Mouse (Mus musculus) intestine, postnatal 0 days (tissue): ENCODE measurements around the gene Olfr1394. TPM values are rescaled to one million over a fixed set of nuclear protein-coding genes. Genes with fewer than 3 reads are reported as not detected.

Experiments used
- ATAC-seq: fragments of 200-750 bp; cut with Nextera tagmentation; 2 replicates; pipeline ENCODE4 v1.8.0; 2017; ENCODE audit warnings: mild to moderate bottlenecking, moderate TSS enrichment, moderate library complexity
- H3K27ac ChIP-seq: fragments of 300-500 bp; sonication (generic); 2 replicates; pipeline ENCODE4 v1.5.1; 2014; ENCODE audit warnings: mild to moderate bottlenecking, low read depth, low read length, moderate library complexity
- H3K27me3 ChIP-seq: fragments of 300-500 bp; sonication (generic); replicated peaks from 2 replicates; pipeline ENCODE4 v1.6.1; 2014; ENCODE audit warnings: low read length, mixed read lengths; ENCODE audit not compliant: control insufficient read depth, insufficient read depth
- H3K36me3 ChIP-seq: fragments of 300-500 bp; sonication (generic); 2 replicates; pipeline ENCODE4 v1.6.1; 2014; ENCODE audit warnings: mild to moderate bottlenecking, moderate library complexity; ENCODE audit not compliant: control insufficient read depth, insufficient read depth
- H3K4me1 ChIP-seq: fragments of 300-500 bp; sonication (generic); replicated peaks from 2 replicates; pipeline ENCODE4 v1.6.1; 2014; ENCODE audit warnings: antibody characterized with exemption, low read length, mixed read lengths; ENCODE audit not compliant: control insufficient read depth, insufficient read depth
- H3K4me2 ChIP-seq: fragments of 300-500 bp; sonication (generic); replicated peaks from 2 replicates; pipeline ENCODE4 v1.6.1; 2014; ENCODE audit warnings: low read depth, mild to moderate bottlenecking, moderate library complexity
- H3K4me3 ChIP-seq: fragments of 300-500 bp; sonication (generic); 2 replicates; pipeline ENCODE4 v1.5.1; 2014; ENCODE audit warnings: low read depth, low read length
- H3K9ac ChIP-seq: fragments of 300-500 bp; sonication (generic); 2 replicates; pipeline ENCODE4 v1.6.1; 2014; ENCODE audit warnings: mild to moderate bottlenecking, low read depth, low read length
- H3K9me3 ChIP-seq: fragments of 300-500 bp; sonication (generic); 2 replicates; pipeline ENCODE4 v1.6.1; 2016; ENCODE audit warnings: mixed run types; ENCODE audit not compliant: control insufficient read depth
- CTCF ChIP-seq: sonication (generic); IDR thresholded peaks from 2 replicates; pipeline ENCODE4 v1.5.1; 2016; ENCODE audit warnings: low read depth, mild to moderate bottlenecking, control low read depth, antibody characterized with exemption, moderate library complexity
- WGBS: fragments of 180-500 bp; shearing (Covaris S2); extraction: QIAGEN DNeasy Blood & Tissue Kit; methylation state at CpG from one replicate; pipeline ENCODE4 v1.1.7; 2014; 5-methylcytosine and 5-hydroxymethylcytosine counted together
- polyA plus RNA-seq: library from polyadenylated mRNA; unstranded; fragments of >200 nt; fragmentation: Nextera tagmentation; extraction: Ambion mirVana; gene quantifications from 2 replicates; pipeline ENCODE4 v1.2.1, GENCODE M21; 2015

Gene Olfr1394
- polyA plus RNA-seq, 1 experiment from 2014 or later: not detected

GRCm38 (mm10) chr11:49201142-49201541 is 47.0 kb downstream of the Olfr1394 start:
- no peak for ATAC-seq
- H3K27me3 ChIP-seq: no peaks in the 10 kb centered on the region
- H3K36me3 ChIP-seq: no peaks in the 10 kb centered on the region
- H3K4me2 ChIP-seq: no peak overlapping the region
- no peak for TF ChIP-seq CTCF
- no peak overlapping the region for H3K9ac ChIP-seq
- H3K9me3 ChIP-seq: no peaks in the 10 kb centered on the region
- no peaks in the 10 kb centered on the region for H3K4me1 ChIP-seq
- H3K27ac ChIP-seq: no peak overlapping the region
- H3K4me3 ChIP-seq: no peak overlapping the region

DNA sequence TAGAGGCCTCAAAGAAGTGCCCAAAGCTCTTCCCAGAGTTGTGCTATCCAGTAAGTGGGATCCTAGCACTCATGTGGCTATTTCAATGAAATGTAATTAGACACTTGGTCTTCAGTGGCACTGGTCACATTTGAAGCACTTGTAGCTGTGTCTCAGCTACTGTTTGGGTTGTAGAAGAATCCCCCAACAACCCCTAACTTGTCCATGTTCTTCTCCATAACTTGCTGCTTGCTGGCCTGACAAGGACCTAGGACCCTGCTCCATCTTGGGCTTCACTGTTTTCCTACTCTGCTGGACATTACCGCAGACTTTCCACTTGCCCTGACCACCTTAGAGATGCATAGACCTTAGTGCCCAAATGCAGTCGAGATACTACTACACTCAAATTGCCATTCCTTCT is 47.9 kb downstream of the Olfr1394 start:
- no peaks in the 10 kb centered on the region for H3K9me3 ChIP-seq
- ATAC-seq: no peak
- H3K4me3 ChIP-seq: peak overlapping the region; percentile 83
- H3K4me2 ChIP-seq: peak overlapping the region; percentile 80
- peak overlapping the region; percentile 93 for H3K9ac ChIP-seq
- H3K36me3 ChIP-seq: no peaks in the 10 kb centered on the region
- TF ChIP-seq CTCF: no peak
- H3K27me3 ChIP-seq: no peaks in the 10 kb centered on the region
- peak overlapping the region; percentile 99 for H3K27ac ChIP-seq
- no peaks in the 10 kb centered on the region for H3K4me1 ChIP-seq
- WGBS: 41% methylated on average over 2 of the region's 2 CpGs

- ATAC-seq: no peak
- WGBS: under 1% methylated on average over 10 of the region's 10 CpGs
Measured at GRCm38 (mm10) chr11:49202523-49203061, 48.4 kb downstream of the Olfr1394 start.

GRCm38 (mm10) chr11:49203129-49203768 is 49.1 kb downstream of the Olfr1394 start, which contains the start of gene Zfp62:
Gene Zfp62 (plus strand): TSS chr11:49203292.
- Histone ChIP-seq H3K36me3 (no peaks in the 10 kb centered on the region), H3K27me3 (no peaks in the 10 kb centered on the region), H3K4me1 (no peaks in the 10 kb centered on the region), H3K4me3 (peak within 1 kb of the TSS; percentile 83), H3K9ac (peak within 1 kb of the TSS; percentile 93), H3K9me3 (no peaks in the 10 kb centered on the region), H3K4me2 (peak within 1 kb of the TSS; percentile 80), H3K27ac (peak within 1 kb of the TSS; percentile 99)
- peak; percentile 92 for ATAC-seq
- WGBS: under 1% methylated on average over 46 of the region's 47 CpGs
- no peak for TF ChIP-seq CTCF

More at GRCm38 (mm10) chr11:49202523-49203061, 48.4 kb downstream of the Olfr1394 start:
- no peak for TF ChIP-seq CTCF
- H3K9me3 ChIP-seq: no peaks in the 10 kb centered on the region
- H3K4me3 ChIP-seq: peak overlapping the region; percentile 83
- H3K4me1 ChIP-seq: no peaks in the 10 kb centered on the region
- no peaks in the 10 kb centered on the region for H3K27me3 ChIP-seq
- peak overlapping the region; percentile 93 for H3K9ac ChIP-seq
- H3K36me3 ChIP-seq: no peaks in the 10 kb centered on the region
- peak overlapping the region; percentile 99 for H3K27ac ChIP-seq
- H3K4me2 ChIP-seq: peak overlapping the region; percentile 80

- Histone ChIP-seq H3K9ac (peak overlapping the region; percentile 93), H3K36me3 (no peaks in the 10 kb centered on the region), H3K4me3 (peak overlapping the region; percentile 83), H3K27me3 (no peaks in the 10 kb centered on the region), H3K4me1 (no peaks in the 10 kb centered on the region), H3K9me3 (no peaks in the 10 kb centered on the region), H3K4me2 (peak overlapping the region; percentile 80), H3K27ac (peak overlapping the region; percentile 99)
- peak; percentile 69 for ATAC-seq
- under 1% methylated on average over 24 of the region's 24 CpGs for WGBS
- TF ChIP-seq CTCF: no peak
Measured at GRCm38 (mm10) chr11:49203771-49204497, 49.8 kb downstream of the Olfr1394 start.

GRCm38 (mm10) chr11:49205080-49205590 is 51.0 kb downstream of the Olfr1394 start:
- TF ChIP-seq CTCF: no peak
- WGBS: 80% methylated on average over 6 of the region's 6 CpGs
- ATAC-seq: no peak
- Histone ChIP-seq H3K27ac (no peak overlapping the region), H3K9ac (no peak overlapping the region), H3K36me3 (no peaks in the 10 kb centered on the region), H3K4me2 (peak overlapping the region; percentile 80; the same call in 1 of the 2 replicates), H3K27me3 (no peaks in the 10 kb centered on the region), H3K4me3 (no peak overlapping the region; the same call in 1 of the 2 replicates), H3K4me1 (no peaks in the 10 kb centered on the region), H3K9me3 (no peaks in the 10 kb centered on the region)
